Comparison of ENCODE assay signal across 24 mouse cellular contexts in the genomic region with DNA sequence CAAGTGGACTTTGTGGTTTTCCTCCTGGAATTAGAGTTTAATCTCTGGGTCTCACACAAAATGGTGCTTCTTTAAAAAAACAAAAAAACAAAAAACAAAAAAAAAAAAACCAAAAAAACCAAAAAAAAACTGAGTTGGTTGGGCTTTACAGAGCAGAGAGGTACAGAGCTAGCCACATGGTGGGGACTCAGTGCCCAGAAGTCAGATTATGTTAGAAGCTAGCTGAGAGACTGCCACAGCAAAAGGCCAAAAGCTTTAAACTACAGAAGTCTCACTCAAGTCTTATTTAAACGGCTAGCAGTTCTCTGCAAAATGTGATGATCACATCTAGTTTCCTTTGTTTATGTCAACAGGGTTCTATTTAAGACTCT.
DNase-seq lines count a peak whose midpoint lies in the region; ATAC-seq and TF ChIP-seq lines count a peak whose summit lies in the region.
"Had no signal": no experiment of that assay in that cellular context is flagged by ENCODE, and none has a peak within 500 bp of the region (broad histone marks: within the 10 kb centered on the region; RNA-seq: fewer than 3 reads in every experiment).

No protein-coding gene starts in this region.

- peaks cover 13% of the 10 kb centered on the region for H3K4me1 ChIP-seq in liver, embryonic 12.5 days
- H3K4me1 ChIP-seq in liver, postnatal 0 days (ENCODE audit: insufficient read depth): peaks cover 6% of the 10 kb centered on the region
- peaks cover 13% of the 10 kb centered on the region for H3K4me1 ChIP-seq in liver, embryonic 13.5 days (replicated peaks)
- no peaks in the 10 kb centered on the region for H3K4me1 ChIP-seq in midbrain, embryonic 16.5 days (ENCODE audit: control insufficient read depth, insufficient read depth, low read length)
- H3K4me1 ChIP-seq: forebrain, embryonic 10.5 days; heart, embryonic 10.5 days; hindbrain, embryonic 12.5 days; kidney, embryonic 15.5 days; limb, embryonic 10.5 days; midbrain, embryonic 12.5 days had no signal

- no peaks in the 10 kb centered on the region for H3K9me3 ChIP-seq in liver, embryonic 12.5 days (replicated peaks)
- H3K9me3 ChIP-seq in liver, postnatal 0 days (ENCODE audit: low read length): no peaks in the 10 kb centered on the region
- no peaks in the 10 kb centered on the region for H3K9me3 ChIP-seq in liver, embryonic 13.5 days (replicated peaks)
- H3K9me3 ChIP-seq in midbrain, embryonic 16.5 days (replicated peaks; ENCODE audit: control insufficient read depth, low read length, poor library complexity, severe bottlenecking): no peaks in the 10 kb centered on the region; the same call in 1 of the 2 replicates
- H3K9me3 ChIP-seq: forebrain, embryonic 10.5 days; heart, embryonic 10.5 days; hindbrain, embryonic 12.5 days; kidney, embryonic 15.5 days; limb, embryonic 10.5 days; midbrain, embryonic 12.5 days had no signal

- H3K27ac ChIP-seq in liver, embryonic 12.5 days: peak overlapping the region; percentile 73
- H3K27ac ChIP-seq in liver, postnatal 0 days (ENCODE audit: low read depth): no peak overlapping the region
- H3K27ac ChIP-seq in liver, embryonic 13.5 days: peak overlapping the region; percentile 78; the same call in 1 of the 2 replicates
- H3K27ac ChIP-seq in midbrain, embryonic 16.5 days (ENCODE audit: low read length): no peak overlapping the region
- H3K27ac ChIP-seq: forebrain, embryonic 10.5 days; heart, embryonic 10.5 days; hindbrain, embryonic 12.5 days; kidney, embryonic 15.5 days; limb, embryonic 10.5 days; midbrain, embryonic 12.5 days had no signal

- no peak for DNase-seq in liver, postnatal 0 days
- DNase-seq in liver, embryonic 13.5 days: no peak
- DNase-seq in layer of hippocampus, adult 8-10 months (ENCODE audit: low spot score in 2 of 2): no peak
- DNase-seq in right cerebral cortex, postnatal 4 days: no peak
- DNase-seq: adrenal gland, postnatal 14 days; B cell, adult 2 months; cerebellum, adult 11 months; cerebellum, postnatal 10 days; embryo, embryonic 11 days; forebrain, postnatal 0 days; gastrocnemius, postnatal 36 days; heart, postnatal 14 days; lung, adult 18-20 months; thymus, postnatal 4 days had no signal

- no peak overlapping the region for H3K9ac ChIP-seq in liver, embryonic 12.5 days
- no peak overlapping the region for H3K9ac ChIP-seq in liver, postnatal 0 days (replicated peaks)
- H3K9ac ChIP-seq in liver, embryonic 13.5 days: no peak overlapping the region
- H3K9ac ChIP-seq in midbrain, embryonic 16.5 days (ENCODE audit: low read depth, low read length): no peak overlapping the region
- H3K9ac ChIP-seq: forebrain, postnatal 0 days; hindbrain, embryonic 12.5 days; kidney, embryonic 15.5 days; midbrain, embryonic 12.5 days had no signal

- WGBS in liver, embryonic 12.5 days (ENCODE audit: insufficient replicate concordance): 21% methylated on average over 1 of the region's 1 CpGs
- WGBS in liver, postnatal 0 days (ENCODE audit: insufficient replicate concordance): 30% methylated on average over 1 of the region's 1 CpGs
- 26% methylated on average over 1 of the region's 1 CpGs for WGBS in liver, embryonic 13.5 days (ENCODE audit: insufficient replicate concordance)
- WGBS in midbrain, embryonic 16.5 days: 58% methylated on average over 1 of the region's 1 CpGs

- ATAC-seq in liver, embryonic 12.5 days: peak; percentile 64
- ATAC-seq in liver, postnatal 0 days: no peak
- peak; percentile 43; the same call in 1 of the 2 replicates for ATAC-seq in common myeloid progenitor, adult 5-6 weeks (replicated peaks; ENCODE audit: low read depth, poor library complexity, severe bottlenecking)
- peak; percentile 64 for ATAC-seq in liver, embryonic 13.5 days (ENCODE audit: low read depth)
- ATAC-seq in midbrain, embryonic 16.5 days: no peak
- ATAC-seq: forebrain, postnatal 0 days had no signal

- TF ChIP-seq CTCF in liver, postnatal 0 days (IDR thresholded peaks at IDR 0.05; ENCODE audit: low read depth): no peak

- no peak overlapping the region for H3K4me2 ChIP-seq in liver, embryonic 12.5 days
- no peak overlapping the region for H3K4me2 ChIP-seq in liver, postnatal 0 days (ENCODE audit: low read depth, low read length)
- H3K4me2 ChIP-seq in liver, embryonic 13.5 days: no peak overlapping the region
- no peak overlapping the region for H3K4me2 ChIP-seq in midbrain, embryonic 16.5 days (ENCODE audit: low read length)
- H3K4me2 ChIP-seq: hindbrain, embryonic 12.5 days; kidney, embryonic 15.5 days; midbrain, embryonic 12.5 days had no signal

- TF ChIP-seq EP300 in liver, postnatal 0 days (IDR thresholded peaks at IDR 0.05; ENCODE audit: low read depth): no peak

- no peaks in the 10 kb centered on the region for H3K27me3 ChIP-seq in liver, embryonic 12.5 days (replicated peaks)
- H3K27me3 ChIP-seq in liver, postnatal 0 days (ENCODE audit: insufficient read depth, low read length): no peaks in the 10 kb centered on the region
- no peaks in the 10 kb centered on the region for H3K27me3 ChIP-seq in liver, embryonic 13.5 days
- no peaks in the 10 kb centered on the region for H3K27me3 ChIP-seq in midbrain, embryonic 16.5 days (ENCODE audit: control insufficient read depth, insufficient read depth, low read depth, low read length)
- H3K27me3 ChIP-seq: hindbrain, embryonic 12.5 days; kidney, embryonic 15.5 days; midbrain, embryonic 12.5 days had no signal

- no peaks in the 10 kb centered on the region for H3K36me3 ChIP-seq in liver, embryonic 12.5 days
- H3K36me3 ChIP-seq in liver, postnatal 0 days (replicated peaks; ENCODE audit: insufficient read depth, low read length): no peaks in the 10 kb centered on the region
- no peaks in the 10 kb centered on the region for H3K36me3 ChIP-seq in liver, embryonic 13.5 days
- H3K36me3 ChIP-seq in midbrain, embryonic 16.5 days (ENCODE audit: control insufficient read depth, insufficient read depth, low read length): no peaks in the 10 kb centered on the region
- H3K36me3 ChIP-seq: forebrain, embryonic 10.5 days; heart, embryonic 10.5 days; hindbrain, embryonic 12.5 days; kidney, embryonic 15.5 days; limb, embryonic 10.5 days; midbrain, embryonic 12.5 days had no signal

- no peak overlapping the region for H3K4me3 ChIP-seq in liver, embryonic 12.5 days
- no peak overlapping the region for H3K4me3 ChIP-seq in liver, postnatal 0 days (ENCODE audit: low read depth, low read length)
- H3K4me3 ChIP-seq in liver, embryonic 13.5 days (replicated peaks): no peak overlapping the region
- no peak overlapping the region for H3K4me3 ChIP-seq in midbrain, embryonic 16.5 days (ENCODE audit: low read depth, low read length)
- H3K4me3 ChIP-seq: forebrain, embryonic 10.5 days; heart, embryonic 10.5 days; hindbrain, embryonic 12.5 days; kidney, embryonic 15.5 days; limb, embryonic 10.5 days; midbrain, embryonic 12.5 days; myocyte had no signal

Comparison
In these comparisons a context has a peak if more than half of its experiments do, and no peak if none do; other contexts are left out.
1. ATAC-seq: peak in liver, embryonic 12.5 days (single experiment), common myeloid progenitor, adult 5-6 weeks (single experiment) and liver, embryonic 13.5 days (single experiment); none in liver, postnatal 0 days (single experiment) and midbrain, embryonic 16.5 days (single experiment).
2. H3K27ac ChIP-seq: peak in liver, embryonic 12.5 days (single experiment) and liver, embryonic 13.5 days (single experiment); none in liver, postnatal 0 days (single experiment) and midbrain, embryonic 16.5 days (single experiment).